Mouse (Mus musculus) bone marrow macrophage, adult 2 months (primary cell): ENCODE results near the gene Ptar1. TPM values are rescaled to one million over a fixed set of nuclear protein-coding genes. Genes with fewer than 3 reads are reported as not detected.

Experiments used
- H3K27ac ChIP-seq: 2 replicates; pipeline ENCODE4 v1.5.1; 2012; ENCODE audit warnings: low read depth, low read length; ENCODE audit not compliant: insufficient read depth
- H3K4me1 ChIP-seq: 2 replicates; pipeline ENCODE4 v1.6.1; 2012; ENCODE audit warnings: low read length; ENCODE audit not compliant: control insufficient read depth, insufficient read depth
- H3K4me3 ChIP-seq: 2 replicates; pipeline ENCODE4 v1.5.1; 2012; ENCODE audit warnings: mild to moderate bottlenecking, low read length, moderate library complexity; ENCODE audit not compliant: insufficient read depth
- CTCF ChIP-seq: IDR thresholded peaks from 2 replicates; pipeline ENCODE4 v1.5.1; 2012; ENCODE audit warnings: low read depth, mild to moderate bottlenecking, low read length, moderate library complexity
- POLR2A ChIP-seq: IDR thresholded peaks from 2 replicates; pipeline ENCODE4 v1.6.1; 2012; ENCODE audit warnings: mild to moderate bottlenecking, low read depth, low read length, borderline replicate concordance
- polyA plus RNA-seq: library from polyadenylated mRNA; stranded (reverse); fragments of >200 nt; gene quantifications from 2 replicates; pipeline ENCODE4 v1.2.4, GENCODE M21; 2012; ENCODE audit not compliant: missing spikeins, insufficient read depth, insufficient read length

The Ptar1 gene
- polyA plus RNA-seq, 1 experiment = 4.8 TPM

DNA sequence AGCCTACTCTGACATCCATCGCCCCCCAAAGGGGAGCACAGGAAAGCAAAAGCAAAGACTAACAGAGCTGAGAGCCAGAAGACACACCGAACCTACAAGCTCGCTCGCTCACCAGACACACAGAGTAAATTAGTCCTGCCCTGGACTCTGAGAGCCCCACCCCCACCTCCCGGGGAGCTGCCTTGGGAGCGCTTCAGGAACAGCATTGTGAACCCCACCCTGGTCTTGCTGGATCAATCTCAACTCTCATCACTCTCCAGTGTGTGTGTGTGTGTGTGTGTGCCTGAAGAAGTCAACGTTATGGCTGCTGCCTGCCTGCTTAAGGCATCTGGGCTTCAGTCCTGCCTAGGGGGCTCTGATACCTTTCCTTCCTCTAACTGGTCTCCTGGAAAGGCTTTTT is 69.8 kb downstream of the Ptar1 start:
- no peak overlapping the region for H3K27ac ChIP-seq
- peaks cover 8% of the 10 kb centered on the region for H3K4me1 ChIP-seq
- no peak overlapping the region for H3K4me3 ChIP-seq
- TF ChIP-seq CTCF = no peak
- TF ChIP-seq POLR2A = no peak

DNA sequence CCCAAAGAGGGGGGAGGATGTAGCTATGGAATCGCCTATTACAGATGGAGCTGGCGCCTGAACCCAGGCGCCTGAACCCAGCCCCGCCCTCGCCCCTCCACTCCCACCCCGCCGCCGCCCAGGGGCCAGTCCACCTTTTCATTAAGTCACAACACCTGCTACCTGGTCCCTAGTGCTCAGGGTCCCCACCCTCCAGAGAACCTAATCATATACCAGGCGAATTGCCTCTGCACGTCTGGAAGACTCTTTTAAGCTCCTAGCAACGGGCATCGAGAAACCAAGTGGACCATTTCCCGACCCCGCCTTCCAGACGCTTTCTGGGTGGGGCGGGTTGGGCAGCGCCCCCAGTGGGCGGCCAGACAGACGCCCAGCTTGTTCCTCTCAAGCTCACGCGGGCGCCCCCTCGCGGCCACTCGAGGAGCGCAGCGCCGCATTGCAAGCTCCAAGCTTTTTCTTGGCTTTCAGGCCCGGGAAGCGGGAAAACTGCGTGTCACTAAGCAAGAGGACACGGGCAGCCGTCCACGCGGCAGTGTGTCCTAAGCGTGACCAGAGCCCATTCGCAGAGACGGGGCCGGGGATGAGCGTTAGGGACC is 70.8 kb downstream of the Ptar1 start:
- TF ChIP-seq CTCF (peak; percentile 95), POLR2A (no peak)
- Histone ChIP-seq H3K4me1 (peaks cover 8% of the 10 kb centered on the region), H3K27ac (no peak overlapping the region), H3K4me3 (peak overlapping the region; percentile 86)

DNA sequence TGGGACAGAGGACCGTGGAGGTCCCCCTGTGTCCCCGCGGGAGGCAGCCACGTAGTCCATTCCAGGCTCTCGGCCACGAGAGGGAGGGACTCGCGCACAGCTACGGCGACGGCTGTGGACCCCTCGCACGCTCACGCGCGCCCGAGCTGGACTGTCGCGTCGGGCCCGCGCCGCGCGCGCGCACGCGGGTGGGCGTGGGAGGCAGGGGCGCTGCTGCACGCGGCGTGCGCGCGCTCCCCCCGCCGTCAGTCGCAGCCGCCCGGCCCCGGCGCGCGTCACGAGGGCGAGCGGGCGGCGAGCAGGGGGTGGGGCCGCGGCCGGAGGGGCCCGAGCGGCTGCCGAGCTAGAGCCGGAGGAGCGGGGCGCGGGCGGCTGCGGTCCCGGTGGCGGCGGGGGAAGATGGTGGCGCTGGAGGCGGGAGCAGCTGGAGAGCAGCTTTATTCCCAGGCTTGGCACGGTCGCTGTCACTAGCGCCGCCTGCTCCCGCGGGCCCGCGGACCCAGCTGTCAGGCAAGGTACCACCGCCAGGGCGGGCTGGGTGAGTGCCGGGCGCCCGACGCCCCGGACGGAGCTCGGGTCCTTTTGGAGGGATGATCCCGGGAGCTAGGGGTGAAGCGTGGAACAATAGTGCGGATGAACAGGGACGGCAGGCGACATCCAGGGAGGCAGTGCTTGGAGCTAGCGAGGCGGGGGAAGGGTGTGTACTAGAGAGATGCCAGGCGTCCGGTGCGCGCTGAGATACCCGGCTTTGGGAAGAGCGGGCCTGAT is 71.5 kb downstream of the Ptar1 start, which contains the start of gene Apba1:
Apba1 (plus strand) TSS at position 334 of the 768 bp plus-strand sequence.
- no peak within 1 kb of the TSS for H3K27ac ChIP-seq
- peak within 1 kb of the TSS; percentile 86 for H3K4me3 ChIP-seq
- peaks cover 8% of the 10 kb centered on the region for H3K4me1 ChIP-seq
- TF ChIP-seq CTCF = no peak
- TF ChIP-seq POLR2A = no peak

DNA sequence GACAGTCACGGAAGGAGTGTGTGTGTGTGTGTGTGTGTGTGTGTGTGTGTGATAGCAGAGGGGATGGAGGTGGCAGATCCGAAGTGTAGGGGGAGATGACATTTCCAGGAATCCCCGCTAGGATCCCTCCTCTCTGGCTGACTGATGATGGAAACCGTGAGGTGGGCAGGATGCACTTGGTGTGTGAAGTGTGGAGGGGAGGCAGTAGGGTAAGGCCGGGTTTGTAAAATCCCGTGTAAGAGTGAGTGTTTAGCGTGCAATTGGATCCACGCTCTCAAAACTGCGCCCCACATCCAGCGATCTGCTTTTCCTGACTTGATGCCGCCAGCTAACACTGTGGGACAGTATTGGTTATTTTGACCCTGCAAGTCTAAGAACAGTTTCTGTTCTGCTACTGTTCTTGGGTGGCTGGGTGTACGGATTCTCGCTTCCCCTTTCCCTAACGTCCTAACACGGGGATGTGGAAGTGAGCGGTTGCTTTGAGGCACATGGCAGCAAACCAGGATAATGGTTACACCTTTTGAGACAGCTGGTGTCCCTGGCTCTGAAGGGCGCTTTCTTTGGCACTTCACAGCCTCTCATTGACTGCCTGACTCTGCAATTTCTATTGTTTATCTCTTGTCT is 72.2 kb downstream of the Ptar1 start:
- TF ChIP-seq POLR2A (no peak), CTCF (no peak)
- no peak overlapping the region for H3K27ac ChIP-seq
- peaks cover 8% of the 10 kb centered on the region for H3K4me1 ChIP-seq
- peak overlapping the region; percentile 86 for H3K4me3 ChIP-seq

DNA sequence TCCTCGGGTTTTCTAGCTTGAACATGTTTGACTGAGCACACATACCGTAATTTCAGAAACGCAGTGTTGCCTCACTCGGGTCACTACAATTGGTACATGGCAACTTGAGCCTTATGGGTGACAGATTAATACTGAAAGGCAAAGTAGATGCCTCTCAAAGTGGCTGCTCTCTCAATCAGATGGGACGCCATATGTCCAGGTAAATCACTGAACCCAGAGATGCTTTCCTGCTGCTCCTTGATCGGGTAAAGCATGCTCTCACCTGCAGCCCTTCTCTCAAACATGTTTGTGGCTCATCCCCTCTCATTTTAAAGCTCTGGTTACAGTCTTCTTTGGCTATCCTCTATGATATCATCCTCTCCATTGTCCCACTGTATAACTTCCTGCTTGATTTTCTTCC is 76.1 kb downstream of the Ptar1 start:
- TF ChIP-seq CTCF (no peak), POLR2A (no peak)
- H3K4me3 ChIP-seq = no peak overlapping the region
- H3K27ac ChIP-seq = no peak overlapping the region
- H3K4me1 ChIP-seq = peaks cover 8% of the 10 kb centered on the region

DNA sequence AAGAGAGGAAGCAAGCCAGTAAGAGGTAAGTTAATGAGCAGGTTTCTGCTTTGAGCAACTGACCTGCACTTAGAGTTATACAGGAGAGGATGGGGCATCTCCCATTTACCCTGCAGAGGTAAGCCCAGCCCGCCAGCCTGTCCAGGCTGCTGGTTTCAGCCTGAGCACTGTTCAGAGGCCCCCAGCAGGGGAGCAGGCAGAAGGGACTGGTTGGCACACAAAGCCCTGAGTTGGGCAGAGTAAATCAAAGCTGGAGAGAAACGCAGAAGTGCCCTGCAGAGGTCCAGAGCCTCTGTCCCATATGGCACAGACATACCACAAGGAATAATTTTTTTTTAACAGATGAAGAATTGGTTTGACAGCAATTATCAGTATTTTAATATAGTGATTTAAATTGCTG is 76.8 kb downstream of the Ptar1 start:
- H3K27ac ChIP-seq = no peak overlapping the region
- TF ChIP-seq CTCF (no peak), POLR2A (no peak)
- H3K4me3 ChIP-seq = no peak overlapping the region
- H3K4me1 ChIP-seq = peaks cover 8% of the 10 kb centered on the region

DNA sequence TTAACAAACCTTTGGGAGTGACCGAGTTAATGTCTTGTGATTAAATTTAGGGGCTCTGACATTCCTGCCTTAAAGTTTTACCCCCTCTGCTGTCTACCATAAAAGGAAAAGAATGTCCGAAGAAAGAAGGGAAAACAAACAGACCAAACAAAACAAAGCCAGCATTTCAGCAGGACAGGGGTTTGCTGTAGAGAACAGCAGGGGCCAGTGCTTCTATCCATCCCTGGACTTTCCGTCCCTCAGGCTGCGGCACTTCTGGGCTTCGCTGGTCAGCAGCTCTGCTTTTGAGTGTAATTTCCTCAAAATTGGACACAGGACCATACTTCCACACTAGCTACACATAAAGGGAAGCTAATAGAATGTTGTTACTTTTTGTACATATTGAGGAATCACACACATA is 81.6 kb downstream of the Ptar1 start:
- TF ChIP-seq POLR2A (no peak), CTCF (no peak)
- Histone ChIP-seq H3K4me1 (0 out of 2 replicates have a peak, but pooled peaks cover 2% of the 10 kb centered on the region), H3K27ac (no peak overlapping the region), H3K4me3 (no peak overlapping the region)

DNA sequence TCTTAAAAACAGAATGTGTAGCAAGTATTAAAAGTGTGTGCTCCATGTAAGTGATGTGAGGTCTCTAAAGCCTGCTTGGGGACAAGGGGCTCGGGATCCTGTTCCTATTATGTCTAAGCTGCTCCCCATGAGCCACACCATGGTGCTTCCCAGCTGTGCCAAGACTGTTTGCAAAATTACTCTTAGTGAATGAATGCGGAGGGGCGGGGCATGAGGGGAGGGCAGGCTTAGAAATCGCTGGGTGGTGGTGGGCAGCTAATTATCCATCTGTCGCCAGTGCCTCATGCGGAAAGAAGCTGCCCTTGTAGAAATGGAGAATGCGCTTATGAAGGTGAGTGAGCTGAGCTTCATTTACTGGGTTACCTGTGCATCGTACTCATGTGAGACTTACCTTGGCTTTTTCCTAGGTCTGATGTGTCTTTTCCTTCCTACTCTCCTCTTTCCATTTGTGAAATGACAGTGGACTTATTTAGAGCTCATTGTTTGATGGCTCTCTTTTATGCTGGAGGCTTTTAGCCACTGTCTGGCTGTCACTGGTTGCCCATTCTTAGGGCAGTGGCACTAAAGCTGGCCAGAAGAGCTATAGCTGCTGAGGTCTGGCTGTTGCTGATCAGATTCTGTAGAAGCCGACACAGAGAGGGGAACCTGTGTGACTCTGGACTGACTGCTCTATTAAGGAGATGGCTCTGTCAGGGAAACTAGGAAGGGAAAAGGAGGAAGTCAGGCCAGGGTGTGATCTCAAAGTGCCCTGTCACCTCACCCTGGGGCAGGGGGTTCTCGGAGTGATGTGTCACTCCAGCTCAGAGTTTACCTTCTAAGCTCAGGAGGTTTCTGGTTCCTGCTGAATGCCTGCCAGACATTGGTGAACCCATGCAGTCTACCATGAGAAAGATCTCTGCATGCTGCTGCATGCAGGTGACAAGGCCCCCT is 83.5 kb downstream of the Ptar1 start:
- TF ChIP-seq POLR2A (no peak), CTCF (no peak)
- Histone ChIP-seq H3K4me1 (0 out of 2 replicates have a peak, but pooled peaks cover 2% of the 10 kb centered on the region), H3K27ac (no peak overlapping the region), H3K4me3 (no peak overlapping the region)

DNA sequence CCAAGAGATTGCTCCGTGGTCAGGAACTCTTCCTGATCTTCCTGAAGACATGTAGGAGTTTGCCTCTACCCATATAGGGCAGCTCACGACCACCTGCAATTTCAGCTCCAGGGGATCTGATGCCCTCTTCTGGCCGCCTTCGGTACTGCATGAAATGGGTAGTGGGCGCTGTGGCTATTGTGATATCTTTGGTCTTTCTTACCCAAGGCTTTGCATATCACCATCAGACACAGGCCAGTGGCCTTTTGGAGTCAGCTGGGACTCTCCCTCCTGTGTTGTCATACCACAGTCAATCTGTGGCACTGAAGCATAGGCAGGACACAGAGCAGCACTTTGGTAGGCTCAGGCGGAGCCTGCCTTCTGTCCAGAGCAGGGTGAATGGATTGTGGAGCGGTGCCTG is 84.7 kb downstream of the Ptar1 start:
- H3K4me1 ChIP-seq = 0 out of 2 replicates have a peak, but pooled peaks cover 2% of the 10 kb centered on the region
- peak; percentile 50 for TF ChIP-seq CTCF
- no peak for TF ChIP-seq POLR2A
- no peak overlapping the region for H3K4me3 ChIP-seq
- no peak overlapping the region for H3K27ac ChIP-seq

DNA sequence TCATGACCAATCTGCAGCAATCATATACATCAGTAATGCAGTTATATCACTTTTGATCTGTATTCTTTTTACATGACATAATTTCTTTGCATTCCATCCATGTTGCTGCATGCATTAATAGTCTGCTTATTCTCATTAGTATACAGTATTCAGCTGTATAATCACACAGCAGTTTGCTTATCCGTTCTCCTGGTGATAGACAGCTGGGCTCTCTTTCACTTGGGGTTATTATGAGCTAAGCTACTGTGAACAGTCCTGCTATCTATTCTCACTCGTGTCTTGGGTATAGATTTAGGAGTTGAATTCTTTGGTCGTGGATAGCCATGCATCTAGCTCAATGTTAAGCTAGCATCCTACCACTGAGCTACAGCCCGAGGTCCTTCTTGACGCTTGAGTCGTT is 88.1 kb downstream of the Ptar1 start:
- H3K27ac ChIP-seq = no peak overlapping the region
- TF ChIP-seq CTCF (no peak), POLR2A (no peak)
- H3K4me1 ChIP-seq = 0 out of 2 replicates have a peak, but pooled peaks cover 2% of the 10 kb centered on the region
- no peak overlapping the region for H3K4me3 ChIP-seq
